Mouse (Mus musculus) lung, adult 2 months (tissue): Measurements from ENCODE around the gene N4bp2l1. TPM values are rescaled to one million over a fixed set of nuclear protein-coding genes. Genes with fewer than 3 reads are reported as not detected.
A peak's percentile ranks its signal among the peaks of the same experiment; 100 is the strongest.

Source experiments
- DNase-seq: peaks from one replicate; pipeline ENCODE4 v3.0.0; 2022
- H3K4me1 ChIP-seq: fragments of 200-500 bp; 2 replicates; pipeline ENCODE4 v1.6.1; 2011; ENCODE audit warnings: low read length; ENCODE audit not compliant: control insufficient read depth, insufficient read depth
- H3K4me3 ChIP-seq: fragments of 200-500 bp; replicated peaks from 2 replicates; pipeline ENCODE3; 2011; ENCODE audit warnings: low read depth, mild to moderate bottlenecking, control low read depth, low read length; ENCODE audit errors: extremely low read depth
- CTCF ChIP-seq: fragments of 200-500 bp; IDR thresholded peaks from 2 replicates; pipeline ENCODE4 v1.5.1; 2011; ENCODE audit warnings: mild to moderate bottlenecking, low read length, control low read depth; ENCODE audit not compliant: insufficient read depth
- POLR2A ChIP-seq: fragments of 200-500 bp; IDR thresholded peaks from 2 replicates; pipeline ENCODE4 v1.6.1; 2011; ENCODE audit warnings: low read depth, mild to moderate bottlenecking, control low read depth, low read length, borderline replicate concordance; ENCODE audit errors: extremely low read depth
- WGBS: fragments of 180-500 bp; shearing (Covaris S2); methylation state at CpG from one replicate; pipeline ENCODE4 v1.1.7; 2018; 5-methylcytosine and 5-hydroxymethylcytosine counted together
- polyA plus RNA-seq: library from polyadenylated mRNA; depleted of rRNA; stranded (reverse); fragments of >200 nt; gene quantifications from 2 replicates; pipeline ENCODE4 v1.2.3, GENCODE M21; 2012

Gene N4bp2l1
- polyA plus RNA-seq, 1 experiment, result 14.9 TPM

GRCm38 (mm10) chr5:150564426-150564825 is 32.6 kb downstream of the N4bp2l1 start:
- no peaks in the 10 kb centered on the region for H3K4me1 ChIP-seq
- DNase-seq, result no peak
- no peak overlapping the region for H3K4me3 ChIP-seq
- WGBS, result 93% methylated on average over 6 of the region's 6 CpGs
- no peak for TF ChIP-seq POLR2A
- no peak for TF ChIP-seq CTCF

- no peak overlapping the region for H3K4me3 ChIP-seq
- 85% methylated on average over 5 of the region's 5 CpGs for WGBS
- TF ChIP-seq CTCF (no peak), POLR2A (no peak)
Observed at GRCm38 (mm10) chr5:150561783-150562182, 35.2 kb downstream of the N4bp2l1 start.

GRCm38 (mm10) chr5:150561376-150561775 is 35.6 kb downstream of the N4bp2l1 start:
- no peak overlapping the region for H3K4me3 ChIP-seq
- TF ChIP-seq POLR2A (no peak), CTCF (no peak)
- DNase-seq, result no peak
- H3K4me1 ChIP-seq, result no peaks in the 10 kb centered on the region

More at GRCm38 (mm10) chr5:150561783-150562182, 35.2 kb downstream of the N4bp2l1 start:
- DNase-seq, result no peak
- H3K4me1 ChIP-seq, result no peaks in the 10 kb centered on the region

GRCm38 (mm10) chr5:150560851-150561250 is 36.1 kb downstream of the N4bp2l1 start:
- Histone ChIP-seq H3K4me3 (no peak overlapping the region), H3K4me1 (no peaks in the 10 kb centered on the region)
- WGBS, result 93% methylated on average over 5 of the region's 5 CpGs
- no peak for DNase-seq
- TF ChIP-seq POLR2A (no peak), CTCF (no peak)

GRCm38 (mm10) chr5:150559519-150560103 is 37.4 kb downstream of the N4bp2l1 start:
- TF ChIP-seq POLR2A (no peak), CTCF (no peak)
- WGBS, result 94% methylated on average over 6 of the region's 6 CpGs
- H3K4me3 ChIP-seq, result no peak overlapping the region
- DNase-seq, result no peak
- H3K4me1 ChIP-seq, result no peaks in the 10 kb centered on the region

GRCm38 (mm10) chr5:150551637-150552036 is 45.4 kb downstream of the N4bp2l1 start:
- TF ChIP-seq POLR2A (no peak), CTCF (no peak)
- Histone ChIP-seq H3K4me1 (no peaks in the 10 kb centered on the region), H3K4me3 (no peak overlapping the region)
- DNase-seq, result no peak
- 63% methylated on average over 3 of the region's 3 CpGs for WGBS

- Histone ChIP-seq H3K4me1 (no peaks in the 10 kb centered on the region), H3K4me3 (no peak overlapping the region)
- WGBS, result 78% methylated on average over 2 of the region's 2 CpGs
- DNase-seq, result no peak
- TF ChIP-seq CTCF (no peak), POLR2A (no peak)
Observed at GRCm38 (mm10) chr5:150543184-150543583, 53.8 kb downstream of the N4bp2l1 start.

- TF ChIP-seq POLR2A, result no peak
- no peak for TF ChIP-seq CTCF
- 100% methylated on average over 1 of the region's 1 CpGs for WGBS
- no peaks in the 10 kb centered on the region for H3K4me1 ChIP-seq
- no peak for DNase-seq
- no peak overlapping the region for H3K4me3 ChIP-seq
Observed at GRCm38 (mm10) chr5:150541302-150541701, 55.7 kb downstream of the N4bp2l1 start.

- DNase-seq, result no peak
- WGBS, result 85% methylated on average over 2 of the region's 2 CpGs
- H3K4me3 ChIP-seq, result no peak overlapping the region
- H3K4me1 ChIP-seq, result no peaks in the 10 kb centered on the region; the same call in 1 of the 2 replicates
- TF ChIP-seq CTCF (no peak), POLR2A (no peak)
Observed at GRCm38 (mm10) chr5:150525239-150525638, 71.7 kb downstream of the N4bp2l1 start.

- Histone ChIP-seq H3K4me3 (peak overlapping the region; percentile 69), H3K4me1 (no peaks in the 10 kb centered on the region; the same call in 1 of the 2 replicates)
- WGBS, result 2% methylated on average over 11 of the region's 11 CpGs
- no peak for DNase-seq
- TF ChIP-seq CTCF (no peak), POLR2A (no peak)
Observed at GRCm38 (mm10) chr5:150522867-150523234, 74.1 kb downstream of the N4bp2l1 start.
